Mouse (Mus musculus) adrenal gland, adult (tissue): ENCODE measurements around the gene Gm1123.

ENCODE experiments used
- DNase-seq, 2 experiments: peaks; one replicate each; pipeline ENCODE4 v3.0.0; 2022 to 2023; ENCODE audit warnings: low spot score in 1 of 2; ENCODE audit not compliant: inconsistent age in 2 of 2

Gene Gm1123

DNA sequence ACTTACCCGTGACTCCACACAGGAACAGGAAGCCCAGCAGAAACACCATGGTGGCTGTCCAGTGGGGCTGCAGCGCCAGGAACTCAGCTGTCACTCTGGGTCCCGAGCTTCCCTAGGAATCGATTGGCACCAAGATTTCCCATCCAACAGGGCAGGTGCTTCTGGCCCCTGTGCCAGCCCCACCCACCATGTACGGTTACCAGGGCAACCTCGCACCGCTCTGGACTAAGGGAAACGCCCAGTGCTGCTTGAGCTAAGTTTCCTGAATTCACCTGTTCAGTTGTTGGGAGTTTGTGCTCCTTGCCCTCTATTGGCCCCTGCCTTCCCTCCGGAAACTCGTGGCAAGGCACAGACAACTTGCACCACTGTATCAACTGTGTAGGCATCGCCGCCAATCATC, at the start of gene Gm1123:
Gene Gm1123 (minus strand): TSS at position 141 of the 400 bp plus-strand sequence.
- DNase-seq, result no peak

- no peak for DNase-seq
Measured at GRCm38 (mm10) chr9:99081718-99082117, 46.2 kb upstream of the Gm1123 start.

DNA sequence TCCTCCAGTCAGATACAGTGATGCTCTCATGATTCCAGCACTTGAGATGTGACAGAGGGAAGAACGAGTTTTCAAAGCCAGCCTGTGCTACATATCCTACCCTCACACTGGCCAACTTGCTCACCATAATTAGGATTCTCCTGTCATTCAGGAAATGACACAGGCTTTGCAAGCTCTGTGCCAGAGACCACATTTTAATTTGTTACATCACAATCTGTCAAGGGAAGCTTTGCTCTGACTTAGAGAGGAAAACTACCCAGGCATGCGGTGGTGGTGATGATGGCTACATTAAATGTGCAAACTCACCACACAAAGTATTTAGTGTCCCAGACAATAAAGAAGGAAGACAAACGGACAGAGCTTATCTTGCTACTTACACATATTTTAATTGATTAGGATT, 45.8 kb upstream of the Gm1123 start:
- DNase-seq, result no peak

GRCm38 (mm10) chr9:99080657-99081056, 45.1 kb upstream of the Gm1123 start:
- DNase-seq, result peak in 1 of 2 experiments; percentile 42

GRCm38 (mm10) chr9:99074462-99074861, 38.9 kb upstream of the Gm1123 start:
- no peak for DNase-seq

DNA sequence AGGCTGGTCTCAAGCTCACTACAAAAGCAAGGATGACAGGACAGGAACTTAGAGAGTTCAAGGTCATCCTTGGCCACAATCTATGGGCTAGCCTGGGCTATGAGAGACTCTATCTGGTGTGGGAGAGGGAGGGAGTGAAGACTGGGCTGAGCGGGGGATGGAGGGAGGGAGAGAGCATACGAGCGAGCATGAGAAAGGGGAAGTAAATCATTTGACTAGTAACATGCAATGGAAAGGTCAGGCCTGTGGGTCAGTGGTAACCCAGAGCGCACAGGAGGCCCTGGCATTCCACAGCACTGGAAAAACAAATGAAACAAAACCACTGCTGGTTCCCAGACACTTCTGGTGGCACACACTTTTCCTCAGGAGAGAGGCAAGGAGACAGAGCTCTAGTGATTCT, 37.0 kb upstream of the Gm1123 start:
- DNase-seq, result peak in 1 of 2 experiments; percentile 40

DNA sequence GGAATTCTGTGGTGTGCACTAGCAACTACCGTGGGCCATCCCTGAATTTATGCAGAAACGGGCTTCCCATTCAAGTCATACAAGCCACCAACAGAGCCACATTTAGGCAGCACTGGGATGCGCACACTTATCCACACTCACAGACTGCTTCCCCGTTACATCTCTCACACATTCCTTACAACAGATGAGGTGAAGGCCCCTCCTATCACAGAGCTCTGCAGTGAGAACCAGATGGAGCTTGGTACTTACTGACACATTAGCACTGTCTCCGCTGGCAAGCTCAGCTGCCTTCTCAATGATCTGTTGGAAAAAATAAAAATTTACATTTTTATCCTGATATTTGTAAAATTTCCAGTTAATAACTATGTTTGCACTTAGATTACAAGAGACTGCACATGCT, 29.8 kb upstream of the Gm1123 start:
- DNase-seq, result no peak

- peak in 1 of 2 experiments; percentile 58 for DNase-seq
Measured at GRCm38 (mm10) chr9:99064216-99064615, 28.7 kb upstream of the Gm1123 start.

DNA sequence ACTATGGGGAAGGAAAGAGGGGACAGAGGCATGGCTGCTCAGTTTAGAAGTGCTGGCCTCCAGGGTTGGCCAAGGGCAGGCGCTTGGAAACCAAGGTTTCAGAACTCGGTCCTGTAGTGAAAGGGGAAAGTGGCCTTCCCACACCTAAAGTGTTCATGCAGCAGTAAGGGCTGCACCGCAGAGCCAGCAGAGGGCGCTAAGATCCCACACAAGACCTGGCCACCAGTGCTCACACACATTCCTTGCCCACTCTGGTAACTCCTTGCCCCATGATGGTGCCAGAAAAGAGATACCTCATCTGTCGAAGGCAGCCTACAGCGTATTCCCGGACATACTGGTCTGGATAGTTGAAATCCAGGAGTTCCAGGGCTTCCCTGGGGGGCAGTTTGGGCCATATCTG, 27.0 kb upstream of the Gm1123 start:
- peak; percentile 76 to 90 for DNase-seq

- no peak for DNase-seq
Measured at GRCm38 (mm10) chr9:99057751-99058150, 22.2 kb upstream of the Gm1123 start.

DNA sequence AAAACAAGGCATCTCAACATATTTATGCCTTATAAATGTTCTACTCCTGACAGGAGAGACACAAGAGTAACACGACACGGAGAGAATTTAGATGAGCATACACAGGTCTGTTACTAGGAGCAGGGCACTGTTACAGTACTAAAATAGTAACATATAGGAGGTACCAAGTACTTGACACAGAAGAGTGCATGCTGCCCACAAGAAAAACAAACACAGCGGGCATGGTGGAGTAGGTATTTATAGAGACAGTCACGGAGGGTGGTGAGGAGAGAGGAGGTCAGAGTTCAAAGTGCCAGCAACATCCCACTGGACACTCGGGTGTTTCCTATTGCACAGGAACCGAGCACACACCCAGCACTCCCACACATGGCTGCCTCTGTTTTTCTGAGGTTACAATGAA, 14.2 kb upstream of the Gm1123 start:
- no peak for DNase-seq

- DNase-seq, result peak in 1 of 2 experiments; percentile 45
Measured at GRCm38 (mm10) chr9:99048724-99049250, 13.3 kb upstream of the Gm1123 start.

DNA sequence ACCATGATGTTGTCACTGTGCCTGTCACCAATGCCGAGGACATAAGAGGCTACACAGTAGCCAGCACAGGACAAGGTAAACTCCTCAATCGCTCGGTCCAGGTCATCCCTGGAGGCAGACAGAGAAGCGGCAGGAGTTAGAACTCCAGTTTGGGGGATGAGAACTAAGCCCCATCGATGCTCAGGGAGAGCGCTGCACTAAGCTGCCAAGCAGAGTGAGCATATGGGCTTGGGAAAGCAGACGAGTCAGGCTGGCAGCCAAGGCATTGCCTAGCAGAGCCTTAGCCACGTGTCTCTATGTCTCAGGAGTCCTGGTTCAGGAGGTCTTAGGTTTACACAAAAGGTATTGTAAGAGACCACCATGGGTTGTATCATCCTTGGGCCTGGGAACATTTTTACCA, 9.2 kb upstream of the Gm1123 start:
- no peak for DNase-seq

DNA sequence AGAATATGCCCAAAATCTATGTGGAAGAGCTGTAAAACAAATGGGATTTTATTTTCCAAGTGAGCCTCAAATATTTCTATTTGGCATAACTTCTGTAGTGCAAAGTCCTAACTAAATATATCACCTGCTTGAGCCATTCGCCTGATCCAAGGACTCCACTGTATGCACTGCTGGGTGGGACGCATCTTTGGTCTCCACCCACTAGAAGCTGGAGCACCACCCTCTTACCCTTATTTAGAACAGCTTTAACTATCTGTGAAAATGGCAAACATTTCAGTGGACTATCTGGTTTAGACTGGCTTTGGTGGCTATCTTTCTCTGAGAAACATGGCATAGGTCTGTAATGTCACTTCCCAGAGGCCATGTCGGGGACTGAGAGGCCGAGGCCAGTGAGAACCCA, 7.1 kb upstream of the Gm1123 start:
- DNase-seq, result no peak

DNA sequence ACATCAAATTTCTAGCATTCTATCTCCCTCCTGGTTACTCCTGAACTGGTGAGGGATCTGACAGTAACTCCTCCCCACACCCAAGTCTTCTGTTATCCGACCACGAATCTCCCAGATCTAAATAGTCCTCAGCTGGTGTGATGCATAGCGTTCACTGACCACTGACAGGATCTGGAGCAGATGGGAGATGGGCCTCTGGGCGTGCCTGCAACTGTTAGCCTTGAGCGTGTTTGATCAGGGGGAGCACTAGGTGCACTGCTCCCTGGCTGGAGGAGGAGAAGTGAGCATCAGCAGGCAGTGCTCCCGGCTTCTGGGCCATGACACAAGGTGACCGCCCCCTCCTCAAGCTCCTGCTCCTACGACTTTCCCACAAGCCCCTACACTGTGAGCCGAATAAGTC, 6.5 kb upstream of the Gm1123 start:
- no peak for DNase-seq

DNA sequence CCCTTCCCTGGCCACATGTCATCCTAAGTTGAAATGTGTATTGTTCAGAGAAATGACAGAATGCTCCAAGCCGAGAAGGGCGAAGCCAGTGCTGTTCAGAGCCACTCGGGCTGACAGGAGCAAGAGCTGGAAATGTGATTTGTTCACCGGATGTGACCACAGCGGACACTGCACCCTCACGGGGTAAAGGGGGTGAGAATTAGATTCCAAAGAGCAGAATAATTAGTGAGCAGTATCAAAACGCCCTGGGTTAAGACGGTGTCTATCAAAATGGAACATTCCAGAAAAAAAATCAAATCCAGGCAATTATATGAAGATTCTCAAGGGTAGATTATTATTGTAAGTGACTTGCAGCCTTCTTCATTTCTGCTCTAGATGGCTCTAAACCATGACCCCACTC, 1.4 kb downstream of the Gm1123 start:
- no peak for DNase-seq

GRCm38 (mm10) chr9:99032031-99032430, 3.5 kb downstream of the Gm1123 start:
- DNase-seq, result no peak

- no peak for DNase-seq
Measured at GRCm38 (mm10) chr9:99021751-99022150, 13.8 kb downstream of the Gm1123 start.

- DNase-seq, result no peak
Measured at GRCm38 (mm10) chr9:99021166-99021565, 14.3 kb downstream of the Gm1123 start.

DNA sequence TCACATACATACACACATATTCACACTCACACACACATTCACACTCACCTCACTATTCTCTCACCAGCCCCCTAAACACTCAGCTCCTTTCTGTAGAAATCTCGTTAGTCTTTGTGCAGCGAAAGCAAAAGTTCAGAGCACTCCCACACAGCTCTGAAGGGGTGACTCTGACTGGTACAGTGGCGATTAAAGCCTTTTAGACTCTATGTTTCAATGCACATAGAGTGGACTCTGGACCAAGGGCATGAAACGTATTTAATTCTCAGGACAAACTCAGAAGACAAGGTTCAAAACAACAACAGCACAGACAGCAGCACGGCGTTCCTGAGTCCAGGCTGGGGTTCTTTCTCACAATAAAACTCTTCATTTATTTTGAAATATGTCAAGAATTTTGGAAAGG, 17.8 kb downstream of the Gm1123 start:
- no peak for DNase-seq

DNA sequence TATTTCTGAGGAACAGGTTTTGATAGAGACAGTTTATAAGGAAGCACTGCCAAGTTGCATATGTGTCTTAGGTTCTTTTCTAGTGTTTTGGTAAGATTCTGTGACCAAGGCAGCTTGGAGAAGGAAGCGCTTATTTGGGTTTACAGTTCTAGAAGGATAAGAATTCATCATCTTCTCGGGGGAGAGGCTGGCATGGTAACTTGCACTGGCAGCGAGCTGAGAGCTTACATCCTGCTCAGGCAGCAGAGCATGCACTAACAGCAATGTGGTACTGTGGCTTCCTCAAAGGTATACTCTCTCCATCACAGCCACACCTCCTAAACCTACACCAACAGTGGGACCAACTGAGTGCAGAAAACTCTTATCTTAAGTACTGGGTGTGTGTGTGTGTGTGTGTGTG, 18.8 kb downstream of the Gm1123 start:
- DNase-seq, result no peak

GRCm38 (mm10) chr9:99016301-99016700, 19.2 kb downstream of the Gm1123 start:
- DNase-seq, result peak; percentile 23 to 61

GRCm38 (mm10) chr9:99009898-99010199, 25.7 kb downstream of the Gm1123 start:
- DNase-seq, result no peak
